Mouse (Mus musculus): ENCODE measurements around the gene Hbb-bt. TPM values are rescaled to one million over a fixed set of nuclear protein-coding genes. Genes with fewer than 3 reads are reported as not detected.
"Not testable (repeated sequence)": the region's sequence is repeated elsewhere in the genome, so short reads cannot be mapped to it uniquely, and the experiment has no call there.

The Hbb-bt gene
- total RNA-seq (2021), result 100 to 1,000 TPM; 114 to 127 TPM
- long read RNA-seq, experiment 1, transcript Hbb-bt-201 (3 exons, 703 nt), result major isoform, 46 of 50 reads
- long read RNA-seq, experiment 1, partial matches to known transcripts, result 4 of 50 reads
- long read RNA-seq, experiment 1, other reads (novel, unspliced or antisense), result 0 of 50 reads
- long read RNA-seq, experiment 2, transcript Hbb-bt-201 (3 exons, 703 nt), result major isoform, 135 of 140 reads
- long read RNA-seq, experiment 2, partial matches to known transcripts, result 4 of 140 reads
- long read RNA-seq, experiment 2, other reads (novel, unspliced or antisense), result 1 of 140 reads

DNA sequence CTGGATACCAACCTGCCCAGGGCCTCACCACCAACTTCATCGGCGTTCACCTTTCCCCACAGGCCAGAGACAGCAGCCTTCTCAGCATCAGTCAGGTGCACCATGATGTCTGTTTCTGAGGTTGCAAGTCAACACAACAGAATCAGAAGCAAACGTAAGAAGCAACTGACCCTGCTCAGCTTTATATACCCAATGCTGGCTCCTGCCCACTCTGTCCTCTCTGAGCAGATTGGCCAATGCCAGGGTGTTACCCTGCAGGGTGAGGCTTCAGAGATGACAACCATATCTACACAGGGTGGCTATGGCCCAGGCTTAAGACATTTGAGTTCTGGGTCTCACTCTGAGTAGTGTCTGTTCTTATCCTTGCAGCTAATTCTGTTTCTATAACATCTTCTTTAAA is at the start of gene Hbb-bt:
Gene Hbb-bt (minus strand): TSS at position 231 of the 400 bp plus-strand sequence.
- no peak for DNase-seq
- intact Hi-C loops (cut with DNase I; ENCODE audit: low total_unique reads), result no loop called here

GRCm38 (mm10) chr7:103861531-103861930 is 47.7 kb upstream of the Hbb-bt start:
- intact Hi-C loops (cut with DNase I; ENCODE audit: low total_unique reads), result no loop called here

DNA sequence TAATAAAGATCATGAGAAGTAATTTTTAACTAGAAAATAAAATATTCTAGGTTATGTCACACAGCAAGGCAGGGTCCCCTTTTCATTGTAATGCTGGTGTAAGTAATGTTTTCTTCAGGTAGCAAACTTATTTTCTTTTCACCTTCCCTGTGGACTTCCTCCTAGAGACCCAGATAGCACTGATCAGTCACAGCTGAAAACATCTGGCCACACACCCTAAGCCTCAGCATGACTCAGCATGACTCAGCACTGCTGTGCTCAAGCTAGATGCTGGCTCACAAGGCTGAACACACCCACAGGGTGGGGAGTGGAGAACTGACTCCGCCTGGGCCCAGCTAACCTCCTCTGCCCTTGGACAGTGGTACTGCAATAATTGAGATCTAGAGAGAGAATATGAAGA is 47.1 kb upstream of the Hbb-bt start:
- intact Hi-C loops (cut with DNase I; ENCODE audit: low total_unique reads), result no loop called here
- DNase-seq, result peak; percentile 10

More at GRCm38 (mm10) chr7:103861531-103861930, 47.7 kb upstream of the Hbb-bt start:
- DNase-seq, result no peak

DNA sequence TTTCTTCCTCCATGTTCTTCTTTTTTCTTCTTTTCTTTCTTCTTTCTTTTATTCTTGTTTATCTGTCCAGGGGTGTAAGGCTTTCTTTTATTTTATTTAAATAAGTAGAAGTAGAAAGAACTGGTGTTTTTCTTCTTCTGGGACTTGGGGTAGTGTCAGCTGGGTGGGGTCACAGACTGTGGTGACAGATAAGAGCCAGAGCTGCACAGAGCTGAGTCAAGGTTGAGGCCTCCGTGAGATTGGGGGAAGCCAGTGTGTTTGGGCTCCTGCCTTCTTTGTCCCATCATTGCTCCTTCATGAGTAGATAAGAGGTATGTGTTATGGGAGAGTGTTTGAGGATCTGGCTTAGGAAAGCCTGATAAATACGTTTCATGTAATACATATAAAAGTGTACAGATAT is 45.3 kb upstream of the Hbb-bt start:
- intact Hi-C loops (cut with DNase I; ENCODE audit: low total_unique reads), result no loop called here
- DNase-seq, result no peak

GRCm38 (mm10) chr7:103854669-103855068 is 40.9 kb upstream of the Hbb-bt start:
- intact Hi-C loops (cut with DNase I; ENCODE audit: low total_unique reads), result no loop called here
- no peak for DNase-seq

GRCm38 (mm10) chr7:103853090-103853489 is 39.3 kb upstream of the Hbb-bt start, which contains the start of gene Hbb-y:
TSS of gene Hbb-y (minus strand) at chr7:103853216.
- intact Hi-C loops (cut with DNase I; ENCODE audit: low total_unique reads), result no loop called here
- no peak for DNase-seq

DNA sequence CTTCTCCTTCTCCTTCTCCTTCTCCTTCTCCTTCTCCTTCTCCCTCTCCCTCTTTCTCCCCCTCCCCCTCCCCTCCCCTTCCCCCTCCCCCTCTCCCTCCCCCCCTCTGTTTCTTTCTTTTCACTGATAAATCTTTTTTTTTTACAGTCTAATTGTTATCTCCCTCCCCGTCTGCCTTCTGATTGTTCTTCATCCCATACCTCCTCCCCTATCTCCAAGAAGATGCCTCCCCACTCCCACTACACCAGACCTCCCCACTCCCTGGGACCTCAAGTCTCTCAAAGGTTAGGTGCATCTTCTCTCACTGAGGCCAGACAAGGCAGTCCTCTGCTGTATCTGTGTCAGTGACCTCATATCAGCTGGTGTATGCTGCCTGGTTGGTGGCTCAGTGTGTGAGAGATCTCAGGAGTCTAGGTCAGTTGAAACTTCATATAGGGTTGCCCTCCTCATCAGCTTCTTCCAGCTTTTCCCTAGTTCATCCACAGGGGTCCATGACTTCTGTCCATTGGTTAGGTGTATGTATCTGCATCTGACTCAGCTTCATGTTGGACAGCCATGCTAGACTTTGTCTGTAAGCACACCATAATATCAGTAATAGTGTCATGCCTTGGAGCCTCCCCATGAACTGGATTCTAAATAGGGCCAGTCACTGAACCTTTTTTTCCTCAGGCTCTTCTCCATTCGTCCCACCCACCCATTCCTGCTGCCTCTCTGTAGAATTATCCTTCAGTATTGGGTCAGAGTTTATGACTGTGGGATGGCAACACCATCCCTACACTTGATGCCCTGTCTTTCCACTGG is 30.9 kb upstream of the Hbb-bt start:
- DNase-seq, result no peak
- intact Hi-C loops (cut with DNase I; ENCODE audit: low total_unique reads), result no loop called here

DNA sequence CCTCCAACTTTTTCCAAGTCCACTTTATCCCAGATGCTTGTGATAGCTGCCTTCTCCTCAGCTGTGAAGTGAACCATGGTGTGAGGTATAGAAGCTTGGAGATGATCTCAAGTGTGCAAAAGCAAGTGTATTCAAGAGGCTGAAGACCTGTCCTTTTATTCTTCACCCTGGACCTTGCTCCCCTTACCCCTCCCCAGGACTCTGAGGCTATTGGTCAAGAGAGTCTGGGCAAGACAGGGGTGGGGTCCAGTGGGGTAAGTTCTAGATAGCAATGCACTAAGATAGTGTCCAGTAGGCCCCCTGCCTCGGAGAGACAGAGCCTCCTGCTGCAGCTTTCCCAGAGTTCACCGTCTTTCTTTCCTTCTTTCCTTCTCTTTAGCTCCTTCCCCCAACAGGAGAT is 29.2 kb upstream of the Hbb-bt start, which contains the start of gene Hbb-bh1:
Gene Hbb-bh1 (minus strand): TSS at position 131 of the 400 bp plus-strand sequence.
- intact Hi-C loops (cut with DNase I; ENCODE audit: low total_unique reads), result no loop called here
- no peak for DNase-seq

DNA sequence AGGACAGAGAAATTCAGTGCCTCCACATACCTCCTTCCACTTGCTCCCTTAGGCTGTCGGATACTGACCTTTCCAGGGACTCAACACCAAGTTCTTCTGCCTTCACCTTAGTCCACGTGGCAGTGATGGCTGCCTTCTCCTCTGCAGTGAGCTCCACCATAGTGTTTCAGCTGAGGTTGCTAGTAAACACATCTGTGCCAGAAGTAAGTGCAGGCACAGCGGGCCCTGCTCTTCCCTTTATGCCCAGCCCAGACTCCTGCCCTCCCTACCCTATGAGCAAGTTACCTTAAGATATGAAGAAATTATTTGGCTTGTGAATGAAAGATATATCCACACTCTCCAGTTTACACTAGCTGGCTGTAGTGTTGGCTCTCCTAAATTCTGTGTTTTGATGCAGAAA is 26.5 kb upstream of the Hbb-bt start, which contains the start of gene Hbb-bh2:
Gene Hbb-bh2 (minus strand): TSS at position 253 of the 400 bp plus-strand sequence.
- no peak for DNase-seq
- intact Hi-C loops (cut with DNase I; ENCODE audit: low total_unique reads), result no loop called here

DNA sequence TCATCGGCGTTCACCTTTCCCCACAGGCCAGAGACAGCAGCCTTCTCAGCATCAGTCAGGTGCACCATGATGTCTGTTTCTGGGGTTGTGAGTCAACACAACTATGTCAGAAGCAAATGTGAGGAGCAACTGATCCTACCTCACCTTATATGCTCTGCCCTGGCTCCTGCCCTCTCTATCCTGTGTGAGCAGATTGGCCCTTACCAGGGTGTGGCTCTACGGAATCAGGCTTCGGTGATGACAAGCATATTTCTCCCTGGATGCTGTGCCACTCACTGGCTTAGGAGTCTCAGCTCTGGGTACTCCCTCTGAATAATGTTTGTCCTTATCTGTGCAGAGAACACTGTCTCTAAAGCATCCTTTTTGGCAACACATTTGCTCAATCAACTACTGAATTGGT is 14.0 kb upstream of the Hbb-bt start, which contains the start of gene Hbb-bs:
Gene Hbb-bs (minus strand): TSS at position 289 of the 400 bp plus-strand sequence.
- intact Hi-C loops (cut with DNase I; ENCODE audit: low total_unique reads), result no loop called here
- no peak for DNase-seq

GRCm38 (mm10) chr7:103827139-103827538 is 13.3 kb upstream of the Hbb-bt start:
- intact Hi-C loops (cut with DNase I; ENCODE audit: low total_unique reads); DNase-seq: not testable (repeated sequence)

- DNase-seq, result no peak
- intact Hi-C loops (cut with DNase I; ENCODE audit: low total_unique reads), result no loop called here
Measured at GRCm38 (mm10) chr7:103826255-103826887, 12.6 kb upstream of the Hbb-bt start.

GRCm38 (mm10) chr7:103825536-103826254 is 11.9 kb upstream of the Hbb-bt start:
- intact Hi-C loops (cut with DNase I; ENCODE audit: low total_unique reads), result no loop called here
- DNase-seq, result no peak

DNA sequence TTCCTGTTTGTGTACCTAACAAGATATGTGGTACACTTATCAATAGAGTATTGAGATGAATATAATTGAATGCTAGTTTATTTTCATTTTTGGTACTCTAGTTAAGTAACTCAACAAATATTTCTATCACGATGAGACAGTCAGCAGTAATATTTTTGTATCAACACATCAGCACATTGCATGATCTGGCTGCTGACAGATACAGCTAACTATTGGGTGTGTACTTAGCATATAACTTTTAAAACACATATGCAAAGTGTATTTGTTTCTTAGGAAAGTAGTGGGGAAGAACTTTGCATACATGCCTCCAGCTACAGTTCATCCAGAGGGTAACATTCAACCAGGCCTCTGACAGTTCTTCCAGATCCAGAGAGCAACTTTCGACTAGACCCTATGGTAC is 10.8 kb upstream of the Hbb-bt start:
- intact Hi-C loops (cut with DNase I; ENCODE audit: low total_unique reads), result no loop called here
- DNase-seq, result no peak

DNA sequence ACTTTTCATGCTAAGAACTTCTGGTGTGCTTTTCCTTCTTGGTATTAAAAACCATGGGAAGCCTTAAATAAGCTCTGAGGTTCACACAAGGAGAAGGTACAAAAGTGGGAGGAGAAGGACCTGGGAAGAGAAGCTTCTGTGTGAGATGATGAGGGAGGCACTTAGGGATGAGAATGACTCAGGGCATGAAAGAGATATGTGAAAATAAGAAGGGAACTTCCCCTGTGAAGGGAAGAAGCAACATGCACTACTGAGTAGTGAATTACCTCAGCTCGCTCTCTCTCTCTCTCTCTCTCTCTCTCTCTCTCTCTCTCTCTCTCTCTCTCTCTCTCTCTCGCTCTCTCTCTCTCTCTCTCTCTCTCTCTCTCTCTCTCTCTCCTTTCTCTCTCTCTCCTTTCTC is 1.3 kb upstream of the Hbb-bt start:
- DNase-seq; intact Hi-C loops (cut with DNase I; ENCODE audit: low total_unique reads): not testable (repeated sequence)

DNA sequence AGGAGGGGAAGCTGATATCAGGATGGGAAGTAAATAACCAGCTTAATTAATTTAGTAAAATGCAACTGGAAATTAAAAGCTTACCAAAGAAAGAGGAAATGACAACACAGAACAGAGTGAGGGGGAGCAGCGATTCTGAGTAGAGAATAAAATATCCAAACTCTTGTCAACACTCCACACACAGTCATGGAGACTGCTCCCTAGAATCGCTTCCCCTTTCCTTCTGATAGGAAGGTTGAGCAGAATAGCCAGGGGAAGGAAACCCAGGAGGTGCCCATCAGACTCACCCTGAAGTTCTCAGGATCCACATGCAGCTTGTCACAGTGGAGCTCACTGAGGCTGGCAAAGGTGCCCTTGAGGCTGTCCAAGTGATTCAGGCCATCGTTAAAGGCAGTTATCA is 644 bp downstream of the Hbb-bt start:
- intact Hi-C loops (cut with DNase I; ENCODE audit: low total_unique reads); DNase-seq: not testable (repeated sequence)

DNA sequence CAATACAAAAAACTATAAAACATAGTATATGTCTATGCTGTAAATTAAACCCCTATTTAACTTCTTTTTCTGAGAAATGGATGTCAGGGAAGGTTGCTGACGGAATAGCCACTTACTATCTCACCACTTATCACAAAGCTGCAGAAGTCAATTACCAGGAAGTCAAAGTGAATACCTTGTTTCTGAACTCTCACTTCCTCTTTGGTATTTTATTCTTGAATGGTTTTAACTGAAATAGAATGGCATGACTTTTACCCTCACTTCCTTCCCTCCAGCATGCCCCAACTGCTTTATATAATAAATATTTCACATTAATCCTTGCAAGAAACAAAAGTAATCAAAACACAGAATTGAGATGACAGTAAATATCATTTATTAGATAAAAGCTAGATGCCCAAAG is 1.6 kb downstream of the Hbb-bt start:
- no peak for DNase-seq
- intact Hi-C loops (cut with DNase I; ENCODE audit: low total_unique reads), result no loop called here

DNA sequence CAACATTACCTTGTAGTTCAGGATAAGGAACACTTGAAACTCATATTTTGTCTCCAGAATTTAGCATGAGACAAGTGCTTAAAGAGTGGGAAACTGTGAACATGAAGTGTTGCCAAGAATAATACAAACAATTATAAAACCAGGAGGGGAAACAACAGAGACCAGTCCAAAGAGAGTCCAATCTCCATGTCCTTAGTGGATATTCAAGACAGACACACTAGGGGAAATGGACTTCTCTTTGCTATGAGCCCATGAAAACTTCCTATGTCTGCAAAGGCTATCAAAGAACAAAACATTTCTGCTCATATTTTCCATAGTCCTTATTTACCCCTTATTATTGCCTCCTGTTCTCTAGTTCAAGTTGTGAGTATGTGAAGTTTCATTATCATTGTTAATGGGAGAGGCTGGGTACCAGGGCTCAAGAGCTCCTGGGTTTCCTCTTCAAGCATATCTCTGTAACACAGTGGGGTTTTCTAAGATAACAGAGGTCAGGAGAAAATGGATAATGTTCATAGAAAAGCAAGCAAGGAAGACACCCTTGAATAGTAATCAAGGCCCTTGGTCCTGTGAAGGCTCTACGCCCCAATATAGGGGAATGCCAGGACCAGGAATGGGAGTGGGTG is 2.5 kb downstream of the Hbb-bt start:
- intact Hi-C loops (cut with DNase I; ENCODE audit: low total_unique reads), result no loop called here
- DNase-seq, result no peak

DNA sequence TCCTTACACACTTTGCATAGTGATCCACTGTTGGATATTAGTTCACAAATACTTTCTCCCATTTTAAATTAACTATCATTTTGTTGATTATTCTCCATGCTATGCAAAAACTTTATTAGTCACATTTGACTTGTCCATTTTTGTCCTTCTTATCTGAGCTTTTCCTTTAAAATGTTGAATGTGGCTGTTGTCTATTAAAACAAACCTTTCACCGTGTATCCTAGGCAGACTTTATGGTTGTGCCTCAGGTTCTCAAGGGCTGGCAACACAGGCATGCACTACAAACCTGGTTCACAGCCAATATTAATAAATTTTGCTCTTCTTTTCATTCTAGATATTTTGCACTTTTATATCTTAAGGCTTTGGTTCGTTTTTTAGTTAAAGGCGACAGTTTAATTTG is 3.0 kb downstream of the Hbb-bt start:
- intact Hi-C loops (cut with DNase I; ENCODE audit: low total_unique reads), result no loop called here
- no peak for DNase-seq
